Mouse (Mus musculus) hindbrain, embryonic 14.5 days (tissue): ENCODE measurements around the gene Hid1. TPM values are rescaled to one million over a fixed set of nuclear protein-coding genes. Genes with fewer than 3 reads are reported as not detected.

Source experiments
- ATAC-seq: fragments of 200-750 bp; cut with Nextera tagmentation; 2 replicates; pipeline ENCODE4 v1.8.0; 2017; ENCODE audit warnings: moderate number of reproducible peaks, mild to moderate bottlenecking, moderate TSS enrichment, moderate library complexity; ENCODE audit not compliant: low FRiP score
- DNase-seq: peaks from one replicate; pipeline ENCODE4 v3.0.0-alpha.2; 2015; ENCODE audit warnings: low spot score
- H3K27ac ChIP-seq: fragments of 300-500 bp; sonication (generic); 2 replicates; pipeline ENCODE4 v1.5.1; 2014; ENCODE audit warnings: mild to moderate bottlenecking, moderate library complexity
- H3K27me3 ChIP-seq: fragments of 300-500 bp; sonication (generic); 2 replicates; pipeline ENCODE4 v1.6.1; 2014; ENCODE audit warnings: mild to moderate bottlenecking, low read length, mixed read lengths; ENCODE audit not compliant: control insufficient read depth, insufficient read depth
- H3K36me3 ChIP-seq: fragments of 300-500 bp; sonication (generic); replicated peaks from 2 replicates; pipeline ENCODE4 v1.6.1; 2014; ENCODE audit not compliant: control insufficient read depth, insufficient read depth
- H3K4me1 ChIP-seq: fragments of 300-500 bp; sonication (generic); replicated peaks from 2 replicates; pipeline ENCODE4 v1.6.1; 2014; ENCODE audit warnings: antibody characterized with exemption, low read length, mixed read lengths; ENCODE audit not compliant: control insufficient read depth, insufficient read depth
- H3K4me2 ChIP-seq: fragments of 300-500 bp; sonication (generic); replicated peaks from 2 replicates; pipeline ENCODE4 v1.6.1; 2014; ENCODE audit warnings: mild to moderate bottlenecking, moderate library complexity
- H3K4me3 ChIP-seq: fragments of 300-500 bp; sonication (generic); replicated peaks from 2 replicates; pipeline ENCODE4 v1.5.1; 2014; ENCODE audit warnings: mild to moderate bottlenecking, low read length
- H3K9ac ChIP-seq: fragments of 300-500 bp; sonication (generic); 2 replicates; pipeline ENCODE4 v1.6.1; 2014
- H3K9me3 ChIP-seq: fragments of 300-500 bp; sonication (generic); 2 replicates; pipeline ENCODE4 v1.6.1; 2016; ENCODE audit warnings: low read length; ENCODE audit not compliant: control insufficient read depth
- WGBS: fragments of 180-500 bp; shearing (Covaris S2); extraction: QIAGEN DNeasy Blood & Tissue Kit; methylation state at CpG from one replicate; pipeline ENCODE4 v1.1.7; 2014; 5-methylcytosine and 5-hydroxymethylcytosine counted together
- polyA plus RNA-seq: library from polyadenylated mRNA; unstranded; fragments of >200 nt; fragmentation: Nextera tagmentation; extraction: Ambion mirVana; gene quantifications from 2 replicates; pipeline ENCODE4 v1.2.1, GENCODE M21; 2014

Hid1 gene
- polyA plus RNA-seq, 1 experiment from 2014 or later = 44.5 TPM

- Histone ChIP-seq H3K27ac (no peak overlapping the region), H3K9ac (no peak overlapping the region), H3K36me3 (no peaks in the 10 kb centered on the region), H3K4me2 (no peak overlapping the region), H3K27me3 (peaks cover 5% of the 10 kb centered on the region; the same call in 1 of the 2 replicates), H3K4me3 (no peak overlapping the region), H3K9me3 (no peaks in the 10 kb centered on the region), H3K4me1 (peaks cover 11% of the 10 kb centered on the region)
- no peak for ATAC-seq
- 84% methylated on average over 7 of the region's 7 CpGs for WGBS
- DNase-seq = no peak
These were observed 10.3 kb upstream of the Hid1 start for GRCm38 (mm10) chr11:115377854-115378253.

- H3K4me3 ChIP-seq = no peak overlapping the region
- DNase-seq = no peak
- no peak for ATAC-seq
- H3K9me3 ChIP-seq = no peaks in the 10 kb centered on the region
- H3K36me3 ChIP-seq = no peaks in the 10 kb centered on the region
- 85% methylated on average over 4 of the region's 4 CpGs for WGBS
- H3K9ac ChIP-seq = no peak overlapping the region
- H3K4me1 ChIP-seq = peaks cover 5% of the 10 kb centered on the region
- no peak overlapping the region for H3K4me2 ChIP-seq
- H3K27me3 ChIP-seq = peaks cover 5% of the 10 kb centered on the region; the same call in 1 of the 2 replicates
- H3K27ac ChIP-seq = no peak overlapping the region
These were observed 9.7 kb upstream of the Hid1 start for GRCm38 (mm10) chr11:115377254-115377653.

GRCm38 (mm10) chr11:115376722-115377121 lies 9.2 kb upstream of the Hid1 start:
- DNase-seq (no peak), ATAC-seq (no peak)
- peaks cover 5% of the 10 kb centered on the region for H3K4me1 ChIP-seq
- 75% methylated on average over 7 of the region's 7 CpGs for WGBS
- no peaks in the 10 kb centered on the region for H3K36me3 ChIP-seq
- no peak overlapping the region for H3K4me3 ChIP-seq
- H3K9me3 ChIP-seq = no peaks in the 10 kb centered on the region
- H3K9ac ChIP-seq = no peak overlapping the region
- H3K4me2 ChIP-seq = no peak overlapping the region
- peaks cover 5% of the 10 kb centered on the region; the same call in 1 of the 2 replicates for H3K27me3 ChIP-seq
- H3K27ac ChIP-seq = no peak overlapping the region

DNA sequence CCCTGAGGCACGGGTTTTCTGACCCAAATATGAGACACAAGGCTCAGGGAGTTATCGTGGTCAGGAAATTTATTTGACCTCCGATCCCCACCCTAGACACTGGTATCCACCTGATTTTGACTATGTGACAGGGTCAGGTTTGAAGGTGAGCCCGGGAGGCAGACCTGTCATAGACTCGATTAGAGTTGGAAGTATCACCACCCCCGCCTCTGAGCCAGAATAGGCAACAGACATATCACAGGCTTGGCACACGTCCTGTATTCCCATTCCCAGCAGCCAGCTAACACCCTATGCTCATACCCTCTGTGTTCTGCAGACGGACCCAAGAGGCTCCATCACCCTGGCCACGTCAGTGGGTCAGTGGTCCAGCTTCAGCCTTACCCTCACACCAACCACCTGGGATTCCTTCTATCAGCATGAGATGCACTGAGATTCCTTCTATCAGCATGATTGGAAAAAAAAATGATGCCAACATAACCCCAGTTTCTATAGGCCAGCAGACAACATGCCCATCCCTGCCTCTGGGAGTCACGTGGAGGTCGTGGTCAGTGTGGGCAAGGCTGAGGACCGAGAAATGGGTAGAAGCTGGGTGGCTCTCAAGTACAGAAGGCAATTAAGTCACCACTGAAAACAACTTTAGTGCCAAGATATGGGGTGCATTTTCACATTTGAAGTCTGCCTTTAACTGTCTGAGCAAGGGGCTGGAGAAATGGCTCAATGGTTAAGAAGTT lies 7.3 kb upstream of the Hid1 start:
- DNase-seq = no peak

GRCm38 (mm10) chr11:115373805-115374694 lies 6.5 kb upstream of the Hid1 start:
- 2% methylated on average over 30 of the region's 30 CpGs for WGBS
- Histone ChIP-seq H3K27me3 (peaks cover 5% of the 10 kb centered on the region; the same call in 1 of the 2 replicates), H3K4me2 (peak overlapping the region; percentile 58), H3K4me3 (peak overlapping the region; percentile 37), H3K9ac (peak overlapping the region; percentile 65), H3K4me1 (peaks cover 5% of the 10 kb centered on the region; the same call in 1 of the 2 replicates), H3K27ac (peak overlapping the region; percentile 67), H3K36me3 (no peaks in the 10 kb centered on the region), H3K9me3 (no peaks in the 10 kb centered on the region)
- ATAC-seq (peak; percentile 72), DNase-seq (peak; percentile 77)

More for the DNA sequence above, 7.3 kb upstream of the Hid1 start:
- ATAC-seq = no peak
- Histone ChIP-seq H3K36me3 (no peaks in the 10 kb centered on the region), H3K4me1 (peaks cover 5% of the 10 kb centered on the region; the same call in 1 of the 2 replicates), H3K4me3 (peak overlapping the region; percentile 37), H3K9ac (peak overlapping the region; percentile 65), H3K27ac (peak overlapping the region; percentile 67; the same call in 1 of the 2 replicates), H3K9me3 (no peaks in the 10 kb centered on the region), H3K4me2 (peak overlapping the region; percentile 58), H3K27me3 (peaks cover 5% of the 10 kb centered on the region; the same call in 1 of the 2 replicates)
- 62% methylated on average over 12 of the region's 12 CpGs for WGBS

DNA sequence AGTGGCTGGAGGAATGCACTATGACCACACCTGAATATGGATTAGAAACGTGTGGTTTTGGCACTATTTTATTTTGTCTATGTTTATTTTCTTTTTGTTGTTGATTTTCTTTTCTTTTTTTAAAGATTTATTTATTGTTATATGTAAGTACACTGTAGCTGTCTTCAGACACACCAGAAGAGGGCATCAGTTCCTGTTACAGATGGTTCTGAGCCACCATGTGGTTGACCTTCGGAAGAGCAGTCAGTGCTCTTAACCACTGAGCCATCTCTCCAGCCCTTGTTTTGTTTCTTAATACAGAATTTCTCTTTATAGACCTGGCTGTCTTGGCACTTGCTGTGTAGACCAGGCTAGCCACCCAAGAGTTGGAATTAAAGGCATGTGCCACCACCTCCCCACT lies 5.2 kb upstream of the Hid1 start:
- DNase-seq = no peak
- Histone ChIP-seq H3K9me3 (no peaks in the 10 kb centered on the region), H3K27ac (no peak overlapping the region), H3K4me1 (peaks cover 5% of the 10 kb centered on the region; the same call in 1 of the 2 replicates), H3K4me3 (no peak overlapping the region), H3K4me2 (no peak overlapping the region), H3K9ac (no peak overlapping the region), H3K36me3 (no peaks in the 10 kb centered on the region), H3K27me3 (peaks cover 8% of the 10 kb centered on the region; the same call in 1 of the 2 replicates)
- no peak for ATAC-seq
- WGBS = 47% methylated on average over 2 of the region's 2 CpGs

DNA sequence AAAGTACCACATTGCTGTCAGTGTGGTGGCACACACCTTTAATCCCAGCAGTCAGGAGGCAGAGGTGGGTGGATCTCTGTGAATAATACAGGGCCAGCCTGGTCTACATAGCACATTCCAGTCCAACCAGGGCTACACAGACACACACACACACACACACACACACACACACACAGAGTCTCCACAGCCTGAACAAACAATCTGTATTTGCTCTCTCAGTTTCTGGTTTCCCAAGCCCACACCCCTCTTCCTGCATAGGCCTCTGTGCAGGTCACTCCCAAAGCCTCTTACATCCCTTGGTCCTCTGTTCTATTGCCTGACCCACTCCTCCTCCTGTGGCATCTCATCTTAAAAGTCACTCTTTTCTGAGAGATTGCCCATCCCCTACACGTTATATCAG lies 4.5 kb upstream of the Hid1 start:
- H3K27ac ChIP-seq = no peak overlapping the region
- H3K9ac ChIP-seq = no peak overlapping the region
- 72% methylated on average over 1 of the region's 1 CpGs for WGBS
- no peak overlapping the region for H3K4me2 ChIP-seq
- ATAC-seq (no peak), DNase-seq (no peak)
- H3K27me3 ChIP-seq = peaks cover 8% of the 10 kb centered on the region; the same call in 1 of the 2 replicates
- no peaks in the 10 kb centered on the region for H3K36me3 ChIP-seq
- H3K4me1 ChIP-seq = peaks cover 5% of the 10 kb centered on the region; the same call in 1 of the 2 replicates
- H3K4me3 ChIP-seq = no peak overlapping the region
- H3K9me3 ChIP-seq = no peaks in the 10 kb centered on the region

- Histone ChIP-seq H3K9me3 (no peaks in the 10 kb centered on the region), H3K27me3 (peaks cover 8% of the 10 kb centered on the region; the same call in 1 of the 2 replicates), H3K9ac (no peak overlapping the region), H3K36me3 (no peaks in the 10 kb centered on the region), H3K4me3 (no peak overlapping the region), H3K4me1 (peaks cover 12% of the 10 kb centered on the region), H3K4me2 (no peak overlapping the region), H3K27ac (no peak overlapping the region)
- WGBS = 50% methylated on average over 8 of the region's 8 CpGs
- DNase-seq = no peak
- no peak for ATAC-seq
These were observed 3.8 kb upstream of the Hid1 start for GRCm38 (mm10) chr11:115371354-115371753.

- 58% methylated on average over 7 of the region's 7 CpGs for WGBS
- DNase-seq (no peak), ATAC-seq (no peak)
These were observed 2.8 kb upstream of the Hid1 start for GRCm38 (mm10) chr11:115370368-115370767.

More at GRCm38 (mm10) chr11:115370368-115370767, 2.8 kb upstream of the Hid1 start:
- no peak overlapping the region for H3K27ac ChIP-seq
- no peak overlapping the region for H3K4me2 ChIP-seq
- H3K4me1 ChIP-seq = peaks cover 22% of the 10 kb centered on the region
- H3K9ac ChIP-seq = no peak overlapping the region
- H3K27me3 ChIP-seq = 0 out of 2 replicates have a peak, but pooled peaks cover 3% of the 10 kb centered on the region
- no peaks in the 10 kb centered on the region for H3K36me3 ChIP-seq
- H3K9me3 ChIP-seq = no peaks in the 10 kb centered on the region
- no peak overlapping the region for H3K4me3 ChIP-seq
